Mouse (Mus musculus) limb, embryonic 14.5 days (tissue): ENCODE measurements at regions not wholly inside any gene's neighbourhood (a gene's known extent, or its start where the extent isn't known, plus 50 kb on each side); places are given as distances from the start of the nearest gene placed in this dataset.

ENCODE experiments used
- ATAC-seq: fragments of 200-750 bp; cut with Nextera tagmentation; 2 replicates; pipeline ENCODE4 v1.8.0; 2017; ENCODE audit warnings: low read depth, moderate number of reproducible peaks, moderate TSS enrichment; ENCODE audit not compliant: low FRiP score
- DNase-seq: peaks from one replicate; pipeline ENCODE4 v3.0.0-alpha.2; 2015; ENCODE audit warnings: low spot score
- H3K27ac ChIP-seq: fragments of 300-500 bp; sonication (generic); replicated peaks from 2 replicates; pipeline ENCODE4 v1.5.1; 2014; ENCODE audit warnings: low read depth, mild to moderate bottlenecking, low read length, moderate library complexity, mixed read lengths
- H3K27me3 ChIP-seq: fragments of 300-500 bp; sonication (generic); 2 replicates; pipeline ENCODE4 v1.6.1; 2014; ENCODE audit warnings: low read length, mixed read lengths; ENCODE audit not compliant: control insufficient read depth, insufficient read depth
- H3K36me3 ChIP-seq: fragments of 300-500 bp; sonication (generic); 2 replicates; pipeline ENCODE4 v1.6.1; 2014; ENCODE audit warnings: mild to moderate bottlenecking, low read length, moderate library complexity, mixed read lengths; ENCODE audit not compliant: control insufficient read depth, insufficient read depth
- H3K4me1 ChIP-seq: fragments of 300-500 bp; sonication (generic); 2 replicates; pipeline ENCODE4 v1.6.1; 2014; ENCODE audit warnings: antibody characterized with exemption, low read length, mixed read lengths; ENCODE audit not compliant: control insufficient read depth, insufficient read depth
- H3K4me2 ChIP-seq: fragments of 300-500 bp; sonication (generic); replicated peaks from 2 replicates; pipeline ENCODE4 v1.6.1; 2014; ENCODE audit warnings: low read depth, mild to moderate bottlenecking, low read length, moderate library complexity; ENCODE audit not compliant: severe bottlenecking
- H3K4me3 ChIP-seq: fragments of 300-500 bp; sonication (generic); replicated peaks from 2 replicates; pipeline ENCODE4 v1.5.1; 2014; ENCODE audit warnings: low read length
- H3K9ac ChIP-seq: fragments of 300-500 bp; sonication (generic); 2 replicates; pipeline ENCODE4 v1.6.1; 2014; ENCODE audit warnings: mild to moderate bottlenecking, low read depth, low read length, moderate library complexity; ENCODE audit not compliant: severe bottlenecking
- H3K9me3 ChIP-seq: fragments of 300-500 bp; sonication (generic); 2 replicates; pipeline ENCODE4 v1.6.1; 2016; ENCODE audit warnings: low read length; ENCODE audit not compliant: control insufficient read depth
- POLR2A ChIP-seq: fragments of 200-500 bp; IDR thresholded peaks from 2 replicates; pipeline ENCODE4 v1.8.0; 2012; ENCODE audit warnings: inconsistent platforms, mild to moderate bottlenecking, moderate library complexity, borderline replicate concordance; ENCODE audit not compliant: insufficient read depth, insufficient read length; ENCODE audit errors: extremely low read depth
- WGBS: fragments of 180-500 bp; shearing (Covaris S2); extraction: QIAGEN DNeasy Blood & Tissue Kit; methylation state at CpG from one replicate; pipeline ENCODE4 v1.1.7; 2014; 5-methylcytosine and 5-hydroxymethylcytosine counted together

DNA sequence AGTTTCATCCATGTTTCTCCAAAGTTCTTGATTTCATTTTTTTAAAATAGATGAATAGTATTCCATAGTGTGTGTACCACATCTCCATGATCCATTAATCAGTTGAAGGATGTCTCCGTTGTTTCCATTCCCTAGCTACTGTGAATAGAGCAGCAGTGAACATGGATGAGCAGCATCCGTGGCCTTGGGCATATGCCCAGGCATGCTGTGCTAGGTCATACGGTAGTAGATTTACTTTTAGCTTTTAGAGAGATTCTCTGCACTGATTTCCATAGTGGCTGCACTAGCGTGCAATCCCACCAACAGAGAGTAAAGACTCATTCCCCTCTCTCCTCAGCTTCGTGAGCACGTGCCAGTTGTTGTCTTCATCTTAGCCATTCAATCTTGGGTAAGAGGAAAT, 263.0 kb upstream of the Slc30a5 start:
- no peaks in the 10 kb centered on the region for H3K9me3 ChIP-seq
- no peak overlapping the region for H3K27ac ChIP-seq
- no peaks in the 10 kb centered on the region for H3K36me3 ChIP-seq
- no peak overlapping the region for H3K4me2 ChIP-seq
- 85% methylated on average over 6 of the region's 6 CpGs for WGBS
- H3K27me3 ChIP-seq: no peaks in the 10 kb centered on the region
- H3K9ac ChIP-seq: no peak overlapping the region
- no peak for DNase-seq
- no peak for TF ChIP-seq POLR2A
- H3K4me3 ChIP-seq: no peak overlapping the region
- peaks cover 9% of the 10 kb centered on the region; the same call in 1 of the 2 replicates for H3K4me1 ChIP-seq
- no peak for ATAC-seq

DNA sequence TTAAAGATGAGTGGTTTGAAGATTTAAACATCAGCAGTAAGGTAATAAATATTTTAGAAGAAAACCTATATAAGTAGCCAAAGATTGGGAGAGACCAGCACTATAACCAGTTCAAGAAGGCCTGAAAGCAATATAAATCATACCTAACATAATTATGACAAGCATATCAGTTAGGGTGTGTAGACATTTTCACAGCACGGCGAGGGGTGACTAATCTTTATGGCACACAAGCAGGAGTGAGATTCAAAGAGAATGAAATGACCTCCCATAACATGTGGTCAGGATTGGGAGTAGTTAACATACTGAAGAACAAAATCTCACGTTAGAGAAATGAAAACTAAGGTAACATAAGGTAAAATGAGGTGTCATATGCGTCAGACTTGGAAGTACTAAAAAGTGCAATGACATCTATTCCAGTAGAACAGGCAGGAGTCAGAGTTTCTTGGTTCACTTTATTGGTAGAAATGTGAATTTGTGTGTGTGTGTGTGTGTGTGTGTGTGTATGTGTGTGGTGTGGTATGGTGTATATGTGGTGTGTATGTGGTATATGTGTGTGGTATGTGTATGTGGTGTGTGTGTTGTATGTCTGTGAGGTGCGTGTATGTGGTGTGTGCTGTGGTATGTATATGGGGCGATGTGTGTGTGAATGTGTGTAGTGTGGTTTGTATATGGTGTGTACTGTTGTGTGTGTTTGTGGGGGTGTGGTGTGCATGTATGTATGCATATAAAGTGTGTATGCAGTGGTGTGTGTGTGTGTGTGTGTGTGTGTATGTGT, 262.0 kb upstream of the Slc30a5 start:
- WGBS: 81% methylated on average over 6 of the region's 6 CpGs
- DNase-seq: no peak
- H3K27me3 ChIP-seq: no peaks in the 10 kb centered on the region
- no peak overlapping the region for H3K4me2 ChIP-seq
- ATAC-seq: no peak
- no peak overlapping the region for H3K4me3 ChIP-seq
- no peak overlapping the region for H3K9ac ChIP-seq
- 0 out of 2 replicates have a peak, but pooled peaks cover 3% of the 10 kb centered on the region for H3K4me1 ChIP-seq
- H3K27ac ChIP-seq: no peak overlapping the region
- TF ChIP-seq POLR2A: no peak
- no peaks in the 10 kb centered on the region for H3K9me3 ChIP-seq
- no peaks in the 10 kb centered on the region for H3K36me3 ChIP-seq

DNA sequence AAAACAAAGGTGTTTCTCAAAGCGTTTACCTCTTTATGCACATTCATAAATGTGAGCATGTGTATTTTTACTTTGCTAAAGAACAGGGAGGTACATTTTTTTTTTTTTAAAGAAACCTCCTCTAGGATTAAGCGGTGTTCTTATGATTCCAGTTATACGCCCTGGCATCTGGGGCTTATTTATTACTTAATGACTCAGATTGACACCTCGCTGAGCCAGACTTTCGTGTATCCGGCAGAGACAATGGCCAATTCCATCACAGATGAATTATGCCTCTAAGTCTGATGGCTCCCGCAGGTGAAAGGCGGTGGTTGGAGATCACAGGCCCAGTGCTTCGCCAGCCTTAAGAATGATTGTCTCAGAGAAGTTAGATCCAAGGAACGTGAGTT, 259.5 kb upstream of the Slc30a5 start:
- H3K9me3 ChIP-seq: no peaks in the 10 kb centered on the region
- H3K36me3 ChIP-seq: no peaks in the 10 kb centered on the region
- WGBS: 64% methylated on average over 10 of the region's 10 CpGs
- no peak overlapping the region for H3K4me2 ChIP-seq
- no peak for TF ChIP-seq POLR2A
- H3K4me1 ChIP-seq: 0 out of 2 replicates have a peak, but pooled peaks cover 3% of the 10 kb centered on the region
- H3K27ac ChIP-seq: no peak overlapping the region
- H3K9ac ChIP-seq: no peak overlapping the region
- no peaks in the 10 kb centered on the region for H3K27me3 ChIP-seq
- DNase-seq (no peak), ATAC-seq (no peak)
- no peak overlapping the region for H3K4me3 ChIP-seq

GRCm38 (mm10) chr13:101092033-101092742, 259.0 kb upstream of the Slc30a5 start:
- DNase-seq (peak; percentile 67), ATAC-seq (no peak)
- Histone ChIP-seq H3K4me1 (0 out of 2 replicates have a peak, but pooled peaks cover 3% of the 10 kb centered on the region), H3K27ac (no peak overlapping the region), H3K27me3 (no peaks in the 10 kb centered on the region), H3K36me3 (no peaks in the 10 kb centered on the region), H3K4me3 (no peak overlapping the region), H3K4me2 (no peak overlapping the region), H3K9ac (no peak overlapping the region), H3K9me3 (no peaks in the 10 kb centered on the region)
- TF ChIP-seq POLR2A: no peak
- WGBS: 48% methylated on average over 18 of the region's 18 CpGs

- H3K9me3 ChIP-seq: no peaks in the 10 kb centered on the region
- H3K36me3 ChIP-seq: no peaks in the 10 kb centered on the region
- no peak overlapping the region for H3K9ac ChIP-seq
- H3K27me3 ChIP-seq: no peaks in the 10 kb centered on the region
- no peak overlapping the region for H3K4me3 ChIP-seq
- no peak for TF ChIP-seq POLR2A
- no peak overlapping the region for H3K4me2 ChIP-seq
- H3K4me1 ChIP-seq: no peaks in the 10 kb centered on the region
- no peak for ATAC-seq
- H3K27ac ChIP-seq: no peak overlapping the region
- no peak for DNase-seq
These were observed 252.0 kb upstream of the Slc30a5 start for GRCm38 (mm10) chr13:101085182-101085581.
